Mouse (Mus musculus) limb, embryonic 15.5 days (tissue): Measurements from ENCODE around the gene Arhgef26. TPM values are rescaled to one million over a fixed set of nuclear protein-coding genes. Genes with fewer than 3 reads are reported as not detected.

Experiments used
- ATAC-seq: fragments of 200-750 bp; cut with Nextera tagmentation; 2 replicates; pipeline ENCODE4 v1.8.0; 2017; ENCODE audit warnings: low read depth, moderate TSS enrichment; ENCODE audit not compliant: insufficient number of reproducible peaks, low FRiP score, low TSS enrichment
- H3K27ac ChIP-seq: fragments of 300-500 bp; sonication (generic); 2 replicates; pipeline ENCODE4 v1.5.1; 2015; ENCODE audit warnings: moderate library complexity, mild to moderate bottlenecking, inconsistent platforms
- H3K27me3 ChIP-seq: fragments of 300-500 bp; sonication (generic); 2 replicates; pipeline ENCODE4 v1.6.1; 2015; ENCODE audit warnings: inconsistent platforms
- H3K36me3 ChIP-seq: fragments of 300-500 bp; sonication (generic); 2 replicates; pipeline ENCODE4 v1.6.1; 2015; ENCODE audit warnings: inconsistent platforms
- H3K4me1 ChIP-seq: fragments of 300-500 bp; sonication (generic); 2 replicates; pipeline ENCODE4 v1.6.1; 2015; ENCODE audit warnings: inconsistent platforms
- H3K4me2 ChIP-seq: fragments of 300-500 bp; sonication (generic); 2 replicates; pipeline ENCODE4 v1.6.1; 2015; ENCODE audit warnings: mild to moderate bottlenecking, inconsistent platforms
- H3K4me3 ChIP-seq: fragments of 300-500 bp; sonication (generic); 2 replicates; pipeline ENCODE4 v1.5.1; 2015; ENCODE audit warnings: mild to moderate bottlenecking, inconsistent platforms
- H3K9ac ChIP-seq: fragments of 300-500 bp; sonication (generic); 2 replicates; pipeline ENCODE4 v1.6.1; 2015; ENCODE audit warnings: inconsistent platforms
- H3K9me3 ChIP-seq: fragments of 300-500 bp; sonication (generic); 2 replicates; pipeline ENCODE4 v1.6.1; 2016; ENCODE audit warnings: inconsistent platforms
- WGBS: fragments of 180-500 bp; shearing (Covaris S2); methylation state at CpG from one replicate; pipeline ENCODE4 v1.1.7; 2015; 5-methylcytosine and 5-hydroxymethylcytosine counted together
- polyA plus RNA-seq: library from polyadenylated mRNA; unstranded; fragments of >200 nt; fragmentation: Nextera tagmentation; extraction: Ambion mirVana; gene quantifications from 2 replicates; pipeline ENCODE4 v1.2.1, GENCODE M21; 2015

Arhgef26 gene
- polyA plus RNA-seq, 1 experiment from 2014 or later: 12.0 TPM

DNA sequence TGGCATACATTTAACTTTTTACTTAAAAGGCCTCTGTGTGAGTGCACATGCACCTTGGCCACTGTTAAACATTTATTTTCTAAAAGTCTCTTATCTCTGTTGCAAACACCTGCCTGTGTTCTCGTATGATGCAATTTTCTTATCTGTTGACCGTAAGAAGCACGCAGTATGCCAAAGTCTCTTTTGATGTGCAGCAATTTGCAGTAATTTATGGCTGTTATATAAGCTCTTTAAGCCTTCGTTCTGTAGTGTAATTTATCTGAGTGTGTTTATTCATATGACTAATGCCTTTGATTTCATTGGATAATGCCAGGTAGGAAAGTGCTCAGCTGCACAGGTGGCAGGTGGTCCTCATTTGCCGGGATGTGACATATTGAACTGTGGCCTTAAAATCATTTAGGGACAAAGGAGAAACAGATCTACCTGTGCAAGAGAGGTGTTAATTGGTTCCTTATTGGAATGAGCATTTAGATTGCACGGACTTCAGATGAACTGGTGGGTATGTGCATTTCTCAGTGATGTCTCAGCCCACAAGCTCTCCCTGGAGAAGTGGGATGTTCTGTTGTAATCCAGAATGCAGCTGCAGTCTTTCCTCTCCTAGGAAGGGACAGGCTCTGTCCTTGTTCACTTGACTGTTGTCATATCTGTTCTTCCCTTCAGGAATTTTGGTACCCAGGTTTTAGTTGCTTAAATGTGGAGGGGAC lies 10.5 kb downstream of the Arhgef26 start:
- Histone ChIP-seq H3K27me3 (no peaks in the 10 kb centered on the region), H3K36me3 (no peaks in the 10 kb centered on the region), H3K4me3 (no peak overlapping the region), H3K9me3 (no peaks in the 10 kb centered on the region), H3K27ac (no peak overlapping the region), H3K9ac (no peak overlapping the region), H3K4me2 (no peak overlapping the region), H3K4me1 (peaks cover 6% of the 10 kb centered on the region; the same call in 1 of the 2 replicates)
- 42% methylated on average over 6 of the region's 6 CpGs for WGBS
- no peak for ATAC-seq

DNA sequence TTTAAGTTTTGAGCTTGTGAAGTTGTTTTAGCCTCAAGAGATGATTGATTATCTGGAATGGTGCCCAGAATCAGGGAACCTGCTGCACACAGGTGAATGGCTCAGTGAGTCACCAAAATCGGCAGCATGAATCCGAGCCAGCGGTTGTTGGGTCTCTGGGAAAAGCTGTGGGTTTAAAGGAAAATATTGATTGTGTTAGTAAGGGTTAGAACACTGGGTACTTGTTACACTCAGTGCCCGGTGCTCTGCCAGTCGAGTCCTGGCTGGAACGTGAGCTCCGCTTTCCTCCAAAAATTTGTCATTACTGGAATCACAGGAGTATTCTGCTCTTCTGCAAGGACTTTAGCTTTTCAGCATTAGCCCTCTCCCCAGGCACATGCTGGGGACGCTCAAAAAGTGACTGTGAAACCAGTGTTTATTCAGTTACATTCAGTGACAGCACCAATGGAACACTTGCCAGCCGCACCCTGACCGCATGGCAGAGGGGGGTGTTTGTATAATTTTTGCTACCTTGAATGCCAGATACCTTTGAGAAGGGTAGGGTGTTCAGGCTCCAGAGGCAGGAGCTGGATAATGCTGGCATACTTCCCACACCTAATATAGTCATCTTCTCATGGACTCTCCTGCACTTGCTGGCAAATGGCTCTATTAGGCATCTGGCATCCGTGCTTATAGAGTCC lies 11.2 kb downstream of the Arhgef26 start:
- H3K9me3 ChIP-seq: no peaks in the 10 kb centered on the region
- H3K9ac ChIP-seq: no peak overlapping the region
- no peaks in the 10 kb centered on the region for H3K36me3 ChIP-seq
- peaks cover 6% of the 10 kb centered on the region; the same call in 1 of the 2 replicates for H3K4me1 ChIP-seq
- 63% methylated on average over 11 of the region's 11 CpGs for WGBS
- no peak for ATAC-seq
- no peak overlapping the region for H3K27ac ChIP-seq
- no peak overlapping the region for H3K4me3 ChIP-seq
- H3K4me2 ChIP-seq: no peak overlapping the region
- no peaks in the 10 kb centered on the region for H3K27me3 ChIP-seq

DNA sequence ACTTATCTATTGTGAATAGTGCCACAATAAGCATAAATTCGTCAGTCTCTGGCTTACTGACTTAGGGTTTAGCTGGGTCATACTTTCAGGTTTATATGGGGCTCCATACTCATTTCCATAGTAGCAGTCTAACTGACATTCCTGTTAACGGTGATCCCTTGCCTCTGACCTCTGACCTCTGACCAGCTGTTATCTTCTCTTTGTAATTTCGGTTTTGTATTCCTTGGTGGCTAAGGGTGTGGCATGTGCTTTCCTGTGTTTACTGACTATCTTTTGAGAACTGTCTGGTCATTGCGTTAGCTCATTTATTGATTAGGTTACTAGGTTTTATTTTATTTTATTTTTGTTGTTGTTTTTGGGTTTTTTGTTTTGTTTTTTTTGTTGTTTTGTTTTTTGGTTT lies 13.9 kb downstream of the Arhgef26 start:
- Histone ChIP-seq H3K27ac (no peak overlapping the region), H3K4me3 (no peak overlapping the region), H3K4me2 (no peak overlapping the region), H3K4me1 (peaks cover 6% of the 10 kb centered on the region; the same call in 1 of the 2 replicates), H3K9me3 (no peaks in the 10 kb centered on the region), H3K9ac (no peak overlapping the region), H3K27me3 (no peaks in the 10 kb centered on the region), H3K36me3 (no peaks in the 10 kb centered on the region)
- ATAC-seq: no peak
- 80% methylated on average over 4 of the region's 4 CpGs for WGBS

GRCm38 (mm10) chr3:62352876-62353275 lies 14.7 kb downstream of the Arhgef26 start:
- Histone ChIP-seq H3K9ac (no peak overlapping the region), H3K4me3 (no peak overlapping the region), H3K36me3 (no peaks in the 10 kb centered on the region), H3K4me1 (peaks cover 6% of the 10 kb centered on the region; the same call in 1 of the 2 replicates), H3K9me3 (no peaks in the 10 kb centered on the region), H3K27me3 (no peaks in the 10 kb centered on the region), H3K4me2 (no peak overlapping the region), H3K27ac (no peak overlapping the region)
- 90% methylated on average over 4 of the region's 4 CpGs for WGBS
- ATAC-seq: no peak

DNA sequence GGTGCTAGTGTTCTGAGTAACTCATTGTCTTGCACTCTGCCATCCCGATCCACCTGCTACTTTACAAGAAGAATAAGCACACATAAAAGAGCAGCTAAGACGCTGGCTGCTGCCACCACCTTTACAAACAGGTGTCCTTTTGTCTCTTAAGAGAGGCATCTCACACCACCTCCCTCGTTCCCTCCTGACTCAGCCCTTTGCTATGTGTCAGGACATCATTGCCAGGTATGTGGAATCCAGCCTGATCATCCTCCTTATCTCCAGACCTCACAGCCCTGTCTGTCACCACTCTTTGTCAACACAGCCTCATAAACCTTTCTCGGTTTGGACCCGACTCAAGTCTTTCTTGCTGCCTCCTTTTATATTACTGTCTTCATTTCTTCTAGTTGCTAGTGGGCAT lies 29.7 kb downstream of the Arhgef26 start:
- 72% methylated on average over 5 of the region's 5 CpGs for WGBS
- H3K4me1 ChIP-seq: no peaks in the 10 kb centered on the region
- no peaks in the 10 kb centered on the region for H3K9me3 ChIP-seq
- H3K4me3 ChIP-seq: no peak overlapping the region
- no peaks in the 10 kb centered on the region for H3K27me3 ChIP-seq
- no peaks in the 10 kb centered on the region for H3K36me3 ChIP-seq
- no peak overlapping the region for H3K27ac ChIP-seq
- H3K4me2 ChIP-seq: no peak overlapping the region
- no peak for ATAC-seq
- H3K9ac ChIP-seq: no peak overlapping the region

GRCm38 (mm10) chr3:62372841-62373240 lies 34.7 kb downstream of the Arhgef26 start:
- no peak overlapping the region for H3K9ac ChIP-seq
- no peak for ATAC-seq
- no peaks in the 10 kb centered on the region for H3K4me1 ChIP-seq
- no peak overlapping the region for H3K4me2 ChIP-seq
- H3K9me3 ChIP-seq: no peaks in the 10 kb centered on the region
- H3K27ac ChIP-seq: no peak overlapping the region
- no peaks in the 10 kb centered on the region for H3K27me3 ChIP-seq
- no peak overlapping the region for H3K4me3 ChIP-seq
- WGBS: 79% methylated on average over 2 of the region's 2 CpGs
- no peaks in the 10 kb centered on the region for H3K36me3 ChIP-seq

DNA sequence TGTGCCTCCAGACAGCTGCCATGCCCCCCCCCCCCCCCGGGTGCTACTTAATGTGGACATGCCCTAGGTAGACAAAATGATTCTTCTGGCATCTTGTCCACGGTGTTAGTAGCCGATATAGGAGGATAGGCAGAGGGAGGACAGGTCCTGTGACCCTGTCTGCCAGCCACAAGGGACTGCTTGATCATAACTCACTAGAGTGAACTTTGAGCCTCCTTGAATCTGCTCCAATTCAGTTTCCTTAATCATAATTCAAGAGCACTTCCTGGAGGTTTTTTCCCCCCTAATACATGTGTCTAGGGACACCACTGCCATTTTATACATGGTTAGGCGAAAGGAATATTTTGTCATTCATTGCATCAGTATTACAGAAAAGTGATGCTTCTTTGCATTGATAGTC lies 36.2 kb downstream of the Arhgef26 start:
- Histone ChIP-seq H3K27me3 (no peaks in the 10 kb centered on the region), H3K36me3 (no peaks in the 10 kb centered on the region), H3K4me1 (no peaks in the 10 kb centered on the region), H3K4me2 (no peak overlapping the region), H3K4me3 (no peak overlapping the region), H3K9me3 (no peaks in the 10 kb centered on the region), H3K9ac (no peak overlapping the region), H3K27ac (no peak overlapping the region)
- 81% methylated on average over 4 of the region's 4 CpGs for WGBS
- ATAC-seq: no peak

DNA sequence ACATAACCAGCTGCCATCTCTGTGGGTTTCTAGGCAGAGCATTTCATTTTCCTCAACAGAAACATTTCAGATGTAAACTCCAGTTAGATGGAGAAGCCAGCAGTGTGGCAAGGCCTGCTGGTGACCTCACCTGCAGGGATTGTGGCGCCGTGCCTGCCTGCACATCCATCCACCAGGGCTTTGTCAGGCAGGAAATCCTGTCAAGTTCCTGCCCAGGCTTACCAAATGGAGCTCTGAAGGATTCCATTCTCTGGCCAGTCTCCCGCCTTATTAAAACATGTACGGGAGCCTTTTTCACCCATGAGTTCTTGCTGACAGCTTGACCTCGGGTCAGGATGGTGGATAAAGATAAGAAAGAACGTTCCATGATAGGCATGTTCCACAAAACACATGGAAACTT lies 36.7 kb downstream of the Arhgef26 start:
- Histone ChIP-seq H3K9ac (no peak overlapping the region), H3K4me2 (no peak overlapping the region), H3K36me3 (no peaks in the 10 kb centered on the region), H3K9me3 (no peaks in the 10 kb centered on the region), H3K27ac (no peak overlapping the region), H3K27me3 (no peaks in the 10 kb centered on the region), H3K4me1 (no peaks in the 10 kb centered on the region), H3K4me3 (no peak overlapping the region)
- WGBS: 60% methylated on average over 6 of the region's 6 CpGs
- ATAC-seq: no peak

DNA sequence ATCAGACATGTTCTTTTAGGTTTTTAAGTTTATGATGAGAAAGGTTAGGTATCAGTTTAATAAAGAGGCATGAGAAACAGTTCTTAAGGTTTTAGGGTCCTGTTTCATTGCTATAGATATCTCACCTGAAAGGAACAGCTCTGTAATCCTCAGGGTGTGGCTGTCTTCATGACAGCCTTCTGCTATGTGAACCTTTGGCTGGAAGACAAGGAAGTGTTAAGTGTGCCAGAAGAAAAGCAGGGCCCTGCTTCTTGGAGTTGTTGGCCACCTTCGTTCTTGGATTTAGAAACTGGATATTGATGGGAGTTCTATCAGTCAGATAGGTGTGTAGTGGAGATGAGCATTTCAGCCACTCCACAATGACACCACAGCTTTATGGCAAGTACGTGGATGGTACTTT lies 38.6 kb downstream of the Arhgef26 start:
- Histone ChIP-seq H3K9me3 (no peaks in the 10 kb centered on the region), H3K27me3 (no peaks in the 10 kb centered on the region), H3K36me3 (peaks cover 5% of the 10 kb centered on the region; the same call in 1 of the 2 replicates), H3K4me3 (no peak overlapping the region), H3K4me1 (no peaks in the 10 kb centered on the region), H3K9ac (no peak overlapping the region), H3K4me2 (no peak overlapping the region), H3K27ac (no peak overlapping the region)
- no peak for ATAC-seq
- WGBS: 94% methylated on average over 2 of the region's 2 CpGs

DNA sequence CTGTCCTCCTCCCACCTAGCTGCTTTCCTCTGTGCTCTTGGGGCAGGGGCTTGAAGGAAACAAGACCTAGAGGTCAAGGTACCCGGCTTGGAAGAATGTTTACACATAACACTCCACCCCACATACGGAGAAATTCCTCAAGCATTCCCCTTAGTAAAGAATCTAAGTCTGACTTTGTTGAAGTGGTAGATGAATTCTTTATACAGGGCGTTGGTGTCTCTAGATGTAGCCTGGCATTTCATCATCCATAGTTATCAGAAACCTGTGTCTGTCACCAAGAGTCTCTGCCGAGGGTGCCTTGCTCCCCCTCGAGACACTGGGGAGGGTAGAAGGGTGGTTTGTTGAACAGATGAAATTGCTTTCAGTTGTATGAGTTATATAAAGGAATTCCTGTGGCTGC lies 41.8 kb downstream of the Arhgef26 start:
- Histone ChIP-seq H3K9ac (no peak overlapping the region), H3K27ac (no peak overlapping the region), H3K4me3 (no peak overlapping the region), H3K4me1 (no peaks in the 10 kb centered on the region), H3K36me3 (peaks cover 5% of the 10 kb centered on the region; the same call in 1 of the 2 replicates), H3K9me3 (no peaks in the 10 kb centered on the region), H3K4me2 (no peak overlapping the region), H3K27me3 (no peaks in the 10 kb centered on the region)
- ATAC-seq: no peak
- 31% methylated on average over 5 of the region's 5 CpGs for WGBS

DNA sequence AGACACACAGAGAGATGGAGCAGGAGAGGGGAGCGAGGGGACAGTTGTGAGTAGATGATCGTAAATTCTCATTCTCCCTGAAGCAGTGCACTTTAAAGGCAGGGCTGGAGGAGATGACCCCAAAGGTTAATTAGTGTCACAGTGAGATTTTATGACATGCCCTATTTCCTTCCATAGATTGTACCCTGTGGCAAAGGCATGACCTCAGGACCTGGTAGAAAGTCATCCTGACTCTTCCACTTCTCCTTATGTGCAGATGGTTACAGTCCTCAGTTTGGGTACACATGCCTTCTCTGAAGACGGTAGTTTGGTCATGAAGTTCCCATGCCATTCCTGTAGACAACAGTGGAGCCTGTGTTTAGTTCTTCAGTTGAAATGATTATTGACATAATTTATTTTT lies 42.3 kb downstream of the Arhgef26 start:
- H3K27ac ChIP-seq: no peak overlapping the region
- H3K36me3 ChIP-seq: peaks cover 5% of the 10 kb centered on the region; the same call in 1 of the 2 replicates
- WGBS: 49% methylated on average over 3 of the region's 3 CpGs
- H3K4me1 ChIP-seq: no peaks in the 10 kb centered on the region
- H3K27me3 ChIP-seq: no peaks in the 10 kb centered on the region
- H3K4me3 ChIP-seq: no peak overlapping the region
- H3K4me2 ChIP-seq: no peak overlapping the region
- no peak overlapping the region for H3K9ac ChIP-seq
- H3K9me3 ChIP-seq: no peaks in the 10 kb centered on the region
- no peak for ATAC-seq

- Histone ChIP-seq H3K4me3 (no peak overlapping the region), H3K27ac (no peak overlapping the region), H3K27me3 (no peaks in the 10 kb centered on the region), H3K36me3 (peaks cover 11% of the 10 kb centered on the region; the same call in 1 of the 2 replicates), H3K9ac (no peak overlapping the region), H3K4me1 (no peaks in the 10 kb centered on the region), H3K4me2 (no peak overlapping the region), H3K9me3 (no peaks in the 10 kb centered on the region)
- ATAC-seq: no peak
- 86% methylated on average over 1 of the region's 1 CpGs for WGBS
These were observed 44.7 kb downstream of the Arhgef26 start for GRCm38 (mm10) chr3:62382853-62383252.
